Mouse (Mus musculus) MEL (cell line): ENCODE measurements around the gene Tbca. TPM values are rescaled to one million over a fixed set of nuclear protein-coding genes. Genes with fewer than 3 reads are reported as not detected.

ENCODE experiments used
- DNase-seq: peaks from one replicate; pipeline ENCODE4 v3.0.0; 2011; ENCODE audit warnings: low read depth, low spot score
- H3K27ac ChIP-seq: 2 replicates; pipeline ENCODE4 v1.5.1; 2012; ENCODE audit warnings: low read depth, mild to moderate bottlenecking, control low read depth, low read length, moderate library complexity; ENCODE audit not compliant: control insufficient read depth
- H3K27me3 ChIP-seq, 2 experiments: fragments of 150-350 bp in 1 of 2; sonication (generic) in 1 of 2; 2 replicates each; pipeline ENCODE4 v1.6.1; 2012; ENCODE audit warnings: low read length in 2 of 2, mild to moderate bottlenecking in 2 of 2, improper control_type of control experiment in 1 of 2, moderate library complexity in 1 of 2; ENCODE audit not compliant: insufficient read depth in 2 of 2, control insufficient read depth in 1 of 2
- H3K36me3 ChIP-seq, 2 experiments: 2 replicates each; pipeline ENCODE4 v1.6.1; 2012 to 2014; ENCODE audit warnings: low read length in 2 of 2, improper control_type of control experiment in 1 of 2, inconsistent platforms in 1 of 2, mild to moderate bottlenecking in 1 of 2; ENCODE audit not compliant: insufficient read depth in 2 of 2, control insufficient read depth in 1 of 2
- H3K4me1 ChIP-seq, 2 experiments: fragments of 150-350 bp in 1 of 2; sonication (generic) in 1 of 2; 2 replicates each; pipeline ENCODE4 v1.6.1; 2012; ENCODE audit warnings: low read length in 2 of 2, improper control_type of control experiment in 1 of 2, mild to moderate bottlenecking in 1 of 2; ENCODE audit not compliant: insufficient read depth in 2 of 2, control insufficient read depth in 1 of 2
- H3K4me3 ChIP-seq, 2 experiments: fragments of 150-350 bp in 1 of 2; sonication (generic) in 1 of 2; 2 replicates each; pipeline ENCODE4 v1.5.1; 2012; ENCODE audit warnings: low read depth in 2 of 2, low read length in 2 of 2, mild to moderate bottlenecking in 2 of 2, moderate library complexity in 2 of 2, control low read depth in 1 of 2, improper control_type of control experiment in 1 of 2; ENCODE audit not compliant: control insufficient read depth in 1 of 2, insufficient read depth in 1 of 2
- H3K79me2 ChIP-seq: 2 replicates; pipeline ENCODE4 v1.6.1; 2012; ENCODE audit warnings: mild to moderate bottlenecking, low read length, moderate library complexity; ENCODE audit not compliant: control insufficient read depth, poor library complexity, insufficient read depth
- H3K9ac ChIP-seq: 2 replicates; pipeline ENCODE4 v1.6.1; 2012; ENCODE audit warnings: low read depth, mild to moderate bottlenecking, control low read depth, low read length, moderate library complexity; ENCODE audit not compliant: control insufficient read depth, poor library complexity, severe bottlenecking
- H3K9me3 ChIP-seq: fragments of 150-350 bp; sonication (generic); replicated peaks from 2 replicates; pipeline ENCODE4 v1.6.1; 2012; ENCODE audit warnings: mild to moderate bottlenecking, low read length, improper control_type of control experiment, moderate library complexity; ENCODE audit not compliant: insufficient read depth
- CHD1 ChIP-seq: IDR thresholded peaks from 2 replicates; pipeline ENCODE4 v1.6.1; 2012; ENCODE audit warnings: low read depth, mild to moderate bottlenecking, inconsistent platforms, low read length, improper control_type of control experiment
- E2F4 ChIP-seq: IDR thresholded peaks from 2 replicates; pipeline ENCODE4 v1.6.1; 2011; ENCODE audit warnings: low read depth, low read length, improper control_type of control experiment, borderline replicate concordance
- ELF1 ChIP-seq: IDR thresholded peaks from 2 replicates; pipeline ENCODE4 v1.6.1; 2014; ENCODE audit warnings: low read depth, mild to moderate bottlenecking, inconsistent platforms, low read length, improper control_type of control experiment, moderate library complexity
- GABPA ChIP-seq: IDR thresholded peaks from 2 replicates; pipeline ENCODE4 v1.6.1; 2012; ENCODE audit warnings: low read depth, mild to moderate bottlenecking, inconsistent platforms, low read length, improper control_type of control experiment, moderate library complexity
- JUND ChIP-seq: IDR thresholded peaks from 2 replicates; pipeline ENCODE4 v1.6.1; 2011; ENCODE audit warnings: low read depth, mild to moderate bottlenecking, improper control_type of control experiment, low read length
- MAX ChIP-seq: IDR thresholded peaks from 2 replicates; pipeline ENCODE4 v1.6.1; 2011; ENCODE audit warnings: low read length, improper control_type of control experiment
- MYB ChIP-seq: IDR thresholded peaks from 2 replicates; pipeline ENCODE4 v1.6.1; 2011; ENCODE audit warnings: mild to moderate bottlenecking, low read depth, low read length, improper control_type of control experiment
- NELFE ChIP-seq: IDR thresholded peaks from 2 replicates; pipeline ENCODE4 v1.6.1; 2011; ENCODE audit warnings: low read depth, low read length, improper control_type of control experiment
- POLR2AphosphoS5 ChIP-seq: IDR thresholded peaks from 2 replicates; pipeline ENCODE4 v1.6.1; 2012; ENCODE audit warnings: low read depth, borderline replicate concordance, mild to moderate bottlenecking, inconsistent platforms, low read length, moderate library complexity, mixed read lengths
- RAD21 ChIP-seq: IDR thresholded peaks from 2 replicates; pipeline ENCODE4 v1.6.1; 2011; ENCODE audit warnings: mild to moderate bottlenecking, low read depth, low read length, improper control_type of control experiment
- RCOR1 ChIP-seq: IDR thresholded peaks from 2 replicates; pipeline ENCODE4 v1.6.1; 2012; ENCODE audit warnings: low read depth, mild to moderate bottlenecking, inconsistent platforms, low read length, improper control_type of control experiment
- SIN3A ChIP-seq: IDR thresholded peaks from 2 replicates; pipeline ENCODE4 v1.6.1; 2012; ENCODE audit warnings: low read length, improper control_type of control experiment, inconsistent platforms
- TBP ChIP-seq: IDR thresholded peaks from 2 replicates; pipeline ENCODE4 v1.8.0; 2011; ENCODE audit warnings: low read depth, low read length, improper control_type of control experiment
- TCF12 ChIP-seq: IDR thresholded peaks from 2 replicates; pipeline ENCODE4 v1.6.1; 2014; ENCODE audit warnings: low read depth, mild to moderate bottlenecking, inconsistent platforms, low read length, improper control_type of control experiment, moderate library complexity
- UBTF ChIP-seq: IDR thresholded peaks from 2 replicates; pipeline ENCODE4 v1.6.1; 2012; ENCODE audit warnings: low read depth, mild to moderate bottlenecking, inconsistent platforms, low read length, improper control_type of control experiment, moderate library complexity, borderline replicate concordance; ENCODE audit not compliant: insufficient read depth
- USF2 ChIP-seq, 2 experiments: IDR thresholded peaks; 2 replicates each; pipeline ENCODE4 v1.6.1; 2011 to 2012; ENCODE audit warnings: improper control_type of control experiment in 2 of 2, low read length in 2 of 2, borderline replicate concordance in 1 of 2, inconsistent platforms in 1 of 2, low read depth in 1 of 2, mild to moderate bottlenecking in 1 of 2; ENCODE audit not compliant: insufficient read depth in 1 of 2
- ZC3H11A ChIP-seq: IDR thresholded peaks from 2 replicates; pipeline ENCODE4 v1.6.1; 2012; ENCODE audit warnings: low read depth, mild to moderate bottlenecking, inconsistent platforms, low read length, improper control_type of control experiment
- ZKSCAN1 ChIP-seq: IDR thresholded peaks from 2 replicates; pipeline ENCODE4 v1.6.1; 2012; ENCODE audit warnings: low read depth, mild to moderate bottlenecking, inconsistent platforms, low read length, improper control_type of control experiment, moderate library complexity
- polyA plus RNA-seq, 2 experiments: library from polyadenylated mRNA; stranded (reverse) in 1 of 2; unstranded in 1 of 2; fragments of >175 nt in 1 of 2; fragments of >200 nt in 1 of 2; gene quantifications; 2 replicates each; pipeline versions ENCODE4 v1.2.1 to v1.2.4; 2012; ENCODE audit warnings: low replicate concordance in 2 of 2, low read depth in 1 of 2; ENCODE audit not compliant: insufficient read length in 2 of 2, insufficient read depth in 1 of 2, missing spikeins in 1 of 2
- total RNA-seq: library from RNA; depleted of rRNA; stranded (reverse); fragments of 300-350 nt; gene quantifications from 2 replicates; pipeline ENCODE4 v1.2.3, GENCODE M21; 2012

Gene Tbca
- total and polyA plus RNA-seq, 3 experiments = 155 to 263 TPM; not detected in 1

- DNase-seq = no peak
- no peaks in the 10 kb centered on the region for H3K36me3 ChIP-seq
- TF ChIP-seq MYB (no peak), E2F4 (no peak), RAD21 (no peak), TBP (no peak), USF2 (IDR thresholded peaks at IDR 0.05; ENCODE audit: borderline replicate concordance in 1 of 2, insufficient read depth in 1 of 2, low read depth in 1 of 2, low read length in 2 of 2) (no peak), ZKSCAN1 (no peak), ELF1 (no peak), MAX (no peak), NELFE (no peak)
- no peaks in the 10 kb centered on the region for H3K9me3 ChIP-seq
- H3K9ac ChIP-seq = no peak overlapping the region
- no peaks in the 10 kb centered on the region for H3K27me3 ChIP-seq
- H3K4me3 ChIP-seq = no peak overlapping the region
- H3K27ac ChIP-seq = no peak overlapping the region
- no peaks in the 10 kb centered on the region for H3K4me1 ChIP-seq
- no peaks in the 10 kb centered on the region for H3K79me2 ChIP-seq
Measured at GRCm38 (mm10) chr13:94877211-94877590, 88.5 kb downstream of the Tbca start.

- Histone ChIP-seq H3K27me3 (no peaks in the 10 kb centered on the region), H3K27ac (no peak overlapping the region), H3K9me3 (no peaks in the 10 kb centered on the region), H3K9ac (no peak overlapping the region), H3K4me1 (no peaks in the 10 kb centered on the region), H3K79me2 (no peaks in the 10 kb centered on the region), H3K4me3 (no peak overlapping the region)
- peak; percentile 43 for DNase-seq
- TF ChIP-seq CHD1 (no peak), SIN3A (0 out of 2 replicates have a peak, but pooled peaks have one; percentile 31)
- TF ChIP-seq, all 39 proteins: peak for 1
- no peaks in the 10 kb centered on the region for H3K36me3 ChIP-seq
Measured at GRCm38 (mm10) chr13:94877991-94878745, 89.5 kb downstream of the Tbca start.

- TF ChIP-seq TCF12 (no peak), UBTF (no peak), RCOR1 (no peak), MAX (no peak), ZC3H11A (no peak), JUND (no peak), RAD21 (no peak), GABPA (no peak), TBP (no peak), POLR2AphosphoS5 (no peak), SIN3A (no peak), USF2 (IDR thresholded peaks at IDR 0.05; ENCODE audit: borderline replicate concordance in 1 of 2, insufficient read depth in 1 of 2, low read depth in 1 of 2, low read length in 2 of 2) (no peak)
- H3K9me3 ChIP-seq = no peaks in the 10 kb centered on the region
- no peaks in the 10 kb centered on the region for H3K79me2 ChIP-seq
- H3K27me3 ChIP-seq = no peaks in the 10 kb centered on the region
- H3K4me3 ChIP-seq = no peak overlapping the region
- H3K4me1 ChIP-seq = no peaks in the 10 kb centered on the region
- no peaks in the 10 kb centered on the region for H3K36me3 ChIP-seq
- no peak for DNase-seq
- no peak overlapping the region for H3K27ac ChIP-seq
- H3K9ac ChIP-seq = no peak overlapping the region
Measured at GRCm38 (mm10) chr13:94881201-94881600, 92.5 kb downstream of the Tbca start.
